Mouse (Mus musculus) cerebellum, adult 9-11 months (tissue): ENCODE measurements at regions not wholly inside any gene's neighbourhood (a gene's known extent, or its start where the extent isn't known, plus 50 kb on each side); places are given as distances from the start of the nearest gene placed in this dataset.

Source experiments
- DNase-seq: peaks from one replicate; pipeline ENCODE4 v3.0.0; 2022

- no peak for DNase-seq
Observed at GRCm38 (mm10) chr12:29124079-29124668, 372.6 kb downstream of the Eipr1 start.

DNA sequence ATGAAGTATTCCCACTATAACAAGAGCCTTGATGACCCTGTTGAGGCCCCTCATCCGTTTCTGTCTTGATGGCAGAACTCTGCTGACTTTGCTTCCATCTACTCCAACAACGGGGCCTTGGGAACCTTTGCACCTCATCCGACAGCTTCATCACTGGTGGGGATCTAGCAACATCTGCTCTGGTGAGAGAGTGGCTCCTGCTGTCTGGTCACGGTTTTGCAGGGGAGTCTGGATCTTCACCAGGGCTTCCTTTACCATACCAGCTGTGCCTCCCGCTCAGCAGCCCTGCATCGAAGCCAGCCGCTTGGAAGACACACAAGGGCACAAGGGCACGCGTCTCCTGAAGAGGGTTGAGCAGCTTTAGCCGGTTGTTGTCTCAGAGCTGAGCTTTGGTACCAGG lies 377.2 kb downstream of the Eipr1 start:
- no peak for DNase-seq

- no peak for DNase-seq
Observed at GRCm38 (mm10) chr12:29129331-29129730, 377.7 kb downstream of the Eipr1 start.

- DNase-seq: no peak
Observed at GRCm38 (mm10) chr12:29134326-29134725, 382.7 kb downstream of the Eipr1 start.

DNA sequence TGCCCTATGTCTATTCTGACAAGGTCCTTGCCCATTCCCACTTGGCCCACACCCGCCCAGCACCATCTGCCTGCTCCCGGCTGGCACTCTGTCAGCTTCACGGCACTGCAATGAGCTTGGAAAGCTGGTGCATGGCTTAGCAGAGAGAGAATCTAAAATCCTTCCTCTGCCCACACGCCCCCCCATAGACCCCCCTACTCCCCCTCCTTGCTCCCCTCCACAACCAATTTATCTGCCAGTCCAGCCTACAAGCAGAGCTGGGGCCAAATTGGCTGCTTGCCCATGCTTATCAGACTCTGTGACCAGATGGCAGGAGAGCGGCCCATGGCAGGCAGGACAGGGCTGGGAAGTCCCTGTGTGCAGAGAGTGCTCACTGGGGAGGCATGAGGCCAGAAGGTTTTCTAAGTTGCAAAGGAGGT lies 385.3 kb downstream of the Eipr1 start:
- peak; percentile 94 for DNase-seq

DNA sequence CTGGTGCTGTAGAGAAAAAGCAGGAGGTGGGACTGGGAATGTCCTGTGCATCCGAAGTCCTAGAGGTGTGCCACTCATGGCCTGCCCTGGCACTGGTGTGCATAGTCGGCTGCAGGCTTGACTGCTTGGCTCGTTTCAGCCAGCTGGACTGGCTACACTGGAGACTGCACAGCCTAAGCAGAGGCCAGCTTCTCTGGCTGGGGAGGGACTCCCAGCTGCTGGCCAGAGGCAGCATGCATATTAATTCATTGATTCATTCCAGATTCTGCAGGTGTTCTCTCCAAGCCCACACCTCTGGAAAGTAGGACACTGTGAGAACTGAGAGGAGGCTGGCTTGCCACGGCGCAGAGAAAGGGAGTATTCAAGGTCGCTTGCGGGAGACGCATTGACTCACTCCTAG lies 385.9 kb downstream of the Eipr1 start:
- DNase-seq: peak; percentile 64

- no peak for DNase-seq
Observed at GRCm38 (mm10) chr12:29140576-29140975, 387.6 kb upstream of the Myt1l start.

- peak; percentile 96 for DNase-seq
Observed at GRCm38 (mm10) chr12:29141132-29141531, 387.1 kb upstream of the Myt1l start.

GRCm38 (mm10) chr12:29141855-29142254 lies 386.3 kb upstream of the Myt1l start:
- peak; percentile 56 for DNase-seq

GRCm38 (mm10) chr12:29143297-29143696 lies 384.9 kb upstream of the Myt1l start:
- peak; percentile 50 for DNase-seq

- DNase-seq: no peak
Observed at GRCm38 (mm10) chr12:29160920-29161319, 367.3 kb upstream of the Myt1l start.

GRCm38 (mm10) chr12:29161546-29161945 lies 366.6 kb upstream of the Myt1l start:
- no peak for DNase-seq

DNA sequence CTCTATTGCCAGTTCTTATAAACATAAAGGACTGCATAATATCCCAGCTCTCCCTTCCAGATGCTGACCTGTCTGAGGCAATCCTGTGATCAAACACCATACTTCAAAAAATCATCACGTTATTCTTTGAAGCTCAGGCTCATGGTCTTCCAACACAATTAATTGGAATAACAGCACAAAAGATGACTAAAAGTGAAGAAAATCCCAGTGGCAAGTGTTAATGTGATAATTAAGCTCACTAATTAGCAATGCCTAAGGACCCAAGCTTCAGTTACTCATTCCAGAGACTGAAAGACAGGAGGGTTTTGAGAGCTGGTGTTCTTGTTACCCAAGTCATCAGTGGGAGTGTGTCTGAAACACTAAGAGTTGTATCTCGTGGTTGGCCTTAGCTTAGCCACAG lies 363.5 kb upstream of the Myt1l start:
- DNase-seq: no peak

DNA sequence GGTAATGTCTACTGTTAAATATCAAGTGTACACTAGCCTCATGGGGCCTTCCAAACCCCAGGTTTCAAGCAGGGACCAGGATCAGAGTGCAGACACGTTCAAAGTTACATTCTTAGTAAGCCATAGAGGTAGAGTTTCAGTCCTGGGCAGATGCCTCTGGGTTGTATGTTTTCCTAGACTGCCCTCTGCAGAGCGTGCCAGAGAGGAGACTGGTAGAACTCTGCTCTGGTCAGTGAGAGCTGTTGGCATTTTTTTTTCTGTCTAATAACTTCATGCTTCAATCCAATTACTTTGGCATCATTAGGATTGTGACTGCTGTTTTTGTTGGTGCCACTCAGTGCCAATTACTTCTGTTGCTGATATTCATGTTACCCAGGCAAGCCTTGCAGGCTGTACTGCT lies 361.9 kb upstream of the Myt1l start:
- no peak for DNase-seq

DNA sequence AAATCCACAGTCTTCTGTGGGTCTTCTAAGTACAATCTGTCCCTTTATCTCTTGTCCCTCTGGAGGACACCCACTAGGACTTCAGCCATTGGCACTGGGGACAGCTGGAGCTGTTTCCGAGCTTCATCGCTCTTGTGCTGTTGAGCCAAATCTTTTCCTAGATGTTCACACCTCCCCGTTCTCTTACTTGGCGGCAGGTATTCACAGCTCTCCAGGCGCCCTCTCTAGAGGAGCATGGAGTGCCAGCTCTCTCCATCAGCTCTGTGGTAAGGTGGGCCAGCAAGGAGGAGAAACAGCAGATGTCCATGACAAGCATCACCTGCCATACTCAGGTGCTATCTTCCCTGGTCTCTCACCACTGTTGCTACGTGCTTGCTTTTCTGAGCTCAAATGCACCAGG lies 360.3 kb upstream of the Myt1l start:
- peak; percentile 46 for DNase-seq

- no peak for DNase-seq
Observed at GRCm38 (mm10) chr12:29175698-29176440, 352.3 kb upstream of the Myt1l start.

GRCm38 (mm10) chr12:29177145-29177544 lies 351.0 kb upstream of the Myt1l start:
- no peak for DNase-seq

DNA sequence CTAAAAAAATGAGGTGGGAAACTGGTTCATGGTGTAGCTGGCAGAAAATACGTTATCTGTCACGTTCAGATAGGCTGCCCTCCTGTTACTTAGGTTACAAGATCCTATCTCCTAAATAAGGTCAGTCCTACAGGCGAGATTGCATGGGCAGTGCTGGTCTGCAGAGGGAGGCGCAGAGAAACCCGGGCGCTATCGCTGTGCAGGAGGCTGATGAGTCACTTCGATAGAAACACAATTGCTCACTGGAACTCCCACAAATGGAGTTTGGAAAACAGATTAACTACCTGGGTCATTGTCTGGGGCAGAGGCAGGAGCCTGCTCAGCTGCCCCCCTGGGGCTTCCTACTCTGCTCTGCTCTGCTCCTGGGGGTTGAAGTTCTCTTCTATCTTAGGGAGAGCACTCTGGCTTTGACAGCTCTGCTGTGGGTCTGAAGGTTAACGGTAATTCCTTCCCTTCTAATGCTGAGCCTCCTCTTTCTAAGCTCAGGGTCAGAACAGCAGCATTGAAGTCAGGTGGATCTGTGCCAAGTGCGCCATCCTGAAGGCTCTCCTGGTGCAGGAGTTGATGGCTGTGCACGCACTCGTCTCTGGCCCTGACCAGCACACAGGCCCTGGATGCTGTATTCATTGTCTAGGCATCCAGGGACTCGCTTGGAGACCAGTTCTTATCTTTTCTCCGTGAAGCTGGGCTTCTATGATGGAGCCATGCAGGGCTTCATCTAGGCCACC lies 349.9 kb upstream of the Myt1l start:
- DNase-seq: no peak

GRCm38 (mm10) chr12:29179405-29179804 lies 348.8 kb upstream of the Myt1l start:
- no peak for DNase-seq

DNA sequence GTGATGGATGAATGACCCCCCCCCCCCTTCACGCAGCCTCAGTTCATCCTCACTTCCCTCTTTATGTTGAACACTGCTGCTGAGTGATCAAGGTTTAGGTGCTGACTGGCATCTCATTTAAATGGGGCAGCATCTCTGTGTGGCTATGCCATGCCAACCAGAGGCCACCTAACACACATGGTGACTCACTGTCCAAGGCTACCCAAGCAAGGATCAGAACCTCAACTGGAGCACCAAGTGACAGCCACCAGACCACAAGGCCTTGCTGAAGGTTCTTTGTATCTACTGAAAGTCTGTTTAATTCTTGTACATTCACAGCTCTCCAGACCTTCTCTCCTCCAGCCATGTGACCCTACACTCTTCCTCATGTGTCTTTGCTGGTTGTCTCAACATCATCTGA lies 347.6 kb upstream of the Myt1l start:
- DNase-seq: no peak

GRCm38 (mm10) chr12:29187619-29188018 lies 340.6 kb upstream of the Myt1l start:
- no peak for DNase-seq

- DNase-seq: no peak
Observed at GRCm38 (mm10) chr12:29192391-29192790, 335.8 kb upstream of the Myt1l start.

DNA sequence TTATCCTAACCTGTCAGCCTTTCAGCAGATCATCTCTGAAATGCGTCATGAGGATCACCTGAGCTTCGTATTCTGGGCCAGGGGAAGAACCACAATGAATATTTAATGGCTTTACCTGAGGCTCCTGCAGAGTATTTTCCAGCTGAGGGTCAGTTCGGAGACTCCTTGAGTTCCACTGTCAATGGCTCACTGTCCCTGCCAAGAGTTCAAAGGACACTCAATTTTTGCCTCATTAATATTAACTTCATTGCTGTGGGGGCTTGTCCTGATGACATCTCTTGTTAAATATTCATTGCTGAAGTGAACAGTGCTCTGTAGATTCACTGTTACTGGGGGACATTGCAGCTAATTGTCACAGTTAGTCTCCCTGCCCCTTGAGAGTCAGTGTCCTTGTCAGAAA lies 316.2 kb upstream of the Myt1l start:
- no peak for DNase-seq

DNA sequence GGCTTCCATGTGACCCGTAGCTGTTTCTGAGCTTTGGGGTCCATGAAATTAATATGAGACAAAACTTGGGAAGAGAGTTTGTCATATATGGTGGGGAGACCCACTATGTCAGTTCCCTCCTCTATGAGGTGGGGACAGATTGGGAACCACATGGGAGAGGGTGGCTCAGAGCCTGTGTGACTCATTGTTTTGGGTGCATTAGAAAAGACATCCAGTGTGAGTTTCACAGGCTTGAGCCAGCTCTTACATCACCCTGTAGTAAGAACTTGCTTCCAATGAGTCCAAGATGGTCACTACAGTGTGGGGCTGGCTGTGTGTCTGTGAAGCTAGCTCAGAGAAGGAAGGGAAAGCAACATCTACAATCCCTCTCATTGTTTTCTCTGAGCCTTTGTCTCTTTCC lies 314.6 kb upstream of the Myt1l start:
- DNase-seq: no peak
